Mouse (Mus musculus) spleen, adult 2 months (tissue): ENCODE results near the gene Rab5b.

ENCODE experiments used
- CTCF ChIP-seq: fragments of 200-500 bp; IDR thresholded peaks from 2 replicates; pipeline ENCODE4 v1.5.1; 2011; ENCODE audit warnings: mild to moderate bottlenecking, inconsistent platforms; ENCODE audit not compliant: insufficient read depth, insufficient read length, insufficient replicate concordance; ENCODE audit errors: extremely low read depth
- POLR2A ChIP-seq: fragments of 200-500 bp; IDR thresholded peaks from 2 replicates; pipeline ENCODE4 v1.6.1; 2011; ENCODE audit warnings: low read depth, low read length, inconsistent platforms

- no peak for TF ChIP-seq CTCF
- peak; percentile 66 for TF ChIP-seq POLR2A
Measured at GRCm38 (mm10) chr10:128704491-128705316, 8.6 kb upstream of the Rab5b start, which contains the start of gene Cdk2.
